Mouse (Mus musculus) fibroblast of lung, adult 2 months (primary cell): ENCODE results near the gene Pdzd2.

Source experiments
- DNase-seq: peaks from one replicate; pipeline ENCODE4 v3.0.0-alpha.2; 2011; ENCODE audit warnings: low read depth

The Pdzd2 gene

GRCm38 (mm10) chr15:12667760-12668520 is 71.8 kb downstream of the Pdzd2 start:
- DNase-seq, result no peak

- DNase-seq, result no peak
Observed at GRCm38 (mm10) chr15:12665946-12666345, 73.8 kb downstream of the Pdzd2 start.

- DNase-seq, result no peak
Observed at GRCm38 (mm10) chr15:12663351-12663750, 76.4 kb downstream of the Pdzd2 start.

- no peak for DNase-seq
Observed at GRCm38 (mm10) chr15:12660320-12660719, 79.4 kb downstream of the Pdzd2 start.

GRCm38 (mm10) chr15:12655959-12656662 is 83.6 kb downstream of the Pdzd2 start:
- no peak for DNase-seq

GRCm38 (mm10) chr15:12655316-12655715 is 84.4 kb downstream of the Pdzd2 start:
- no peak for DNase-seq

GRCm38 (mm10) chr15:12652336-12653031 is 87.2 kb downstream of the Pdzd2 start:
- no peak for DNase-seq

- no peak for DNase-seq
Observed at GRCm38 (mm10) chr15:12650236-12650635, 89.5 kb downstream of the Pdzd2 start.

- no peak for DNase-seq
Observed at GRCm38 (mm10) chr15:12649674-12650073, 90.0 kb downstream of the Pdzd2 start.

GRCm38 (mm10) chr15:12649131-12649530 is 90.6 kb downstream of the Pdzd2 start:
- DNase-seq, result no peak

- no peak for DNase-seq
Observed at GRCm38 (mm10) chr15:12640755-12641154, 99.0 kb downstream of the Pdzd2 start.

- no peak for DNase-seq
Observed at GRCm38 (mm10) chr15:12639776-12640175, 99.9 kb downstream of the Pdzd2 start.

GRCm38 (mm10) chr15:12639181-12639580 is 100.5 kb downstream of the Pdzd2 start:
- no peak for DNase-seq

GRCm38 (mm10) chr15:12638370-12639030 is 101.2 kb downstream of the Pdzd2 start:
- no peak for DNase-seq

- no peak for DNase-seq
Observed at GRCm38 (mm10) chr15:12637511-12637910, 102.2 kb downstream of the Pdzd2 start.

- DNase-seq, result no peak
Observed at GRCm38 (mm10) chr15:12636386-12636785, 103.3 kb downstream of the Pdzd2 start.

GRCm38 (mm10) chr15:12634921-12635320 is 104.8 kb downstream of the Pdzd2 start:
- DNase-seq, result no peak

GRCm38 (mm10) chr15:12629164-12629563 is 110.6 kb downstream of the Pdzd2 start:
- no peak for DNase-seq

GRCm38 (mm10) chr15:12628451-12628850 is 111.3 kb downstream of the Pdzd2 start:
- no peak for DNase-seq

GRCm38 (mm10) chr15:12626930-12627329 is 112.8 kb downstream of the Pdzd2 start:
- DNase-seq, result no peak

- no peak for DNase-seq
Observed at GRCm38 (mm10) chr15:12626166-12626565, 113.6 kb downstream of the Pdzd2 start.

GRCm38 (mm10) chr15:12625524-12625923 is 114.2 kb downstream of the Pdzd2 start:
- no peak for DNase-seq
